Mouse (Mus musculus): Measurements from ENCODE around the gene Arsk.

Gene Arsk

DNA sequence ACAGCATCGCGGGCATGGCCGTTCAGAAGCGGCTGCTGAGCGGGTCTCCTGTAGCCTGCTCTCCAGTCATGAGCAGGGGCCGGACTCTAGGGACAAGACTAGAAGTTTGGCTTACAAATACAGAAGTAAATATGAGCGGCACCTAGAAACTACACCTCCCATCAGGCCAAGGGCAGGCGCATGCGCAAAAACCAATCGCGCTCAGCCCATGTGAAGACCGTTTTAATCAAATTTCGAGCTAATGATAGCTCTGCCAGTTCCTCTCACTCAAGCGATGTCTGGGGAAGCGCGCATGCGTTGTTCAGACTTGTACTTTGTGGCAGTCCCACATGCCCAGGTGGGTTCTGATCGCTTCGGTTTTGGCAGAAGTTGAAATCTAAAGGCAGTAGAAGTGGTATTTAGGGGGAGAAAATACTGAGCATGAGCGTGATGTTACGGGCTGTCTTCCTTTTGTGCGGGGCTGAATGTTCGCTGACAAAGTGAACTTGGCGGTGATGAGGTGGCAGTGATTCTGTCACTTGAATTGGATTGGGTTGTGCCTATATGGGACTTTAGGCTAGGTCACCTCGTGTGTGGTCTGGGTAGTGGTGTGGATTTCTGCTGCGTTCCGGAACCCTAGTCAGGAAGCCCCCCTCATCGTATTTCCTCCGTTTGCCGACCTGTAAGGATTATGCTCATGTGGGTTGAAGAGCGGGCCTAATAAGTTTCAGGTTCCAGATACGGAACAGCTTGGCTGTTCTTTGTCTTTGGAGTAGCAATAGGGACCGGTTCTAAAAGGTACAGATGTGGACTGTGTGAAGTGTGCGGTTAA, at the start of gene Arsk, which contains the start of gene Ttc37:
Gene Arsk (minus strand): TSS at position 168 of the 811 bp plus-strand sequence.
Gene Ttc37 (plus strand): TSS at position 242 of the 811 bp plus-strand sequence.
- DNase-seq (ENCODE audit: low spot score): peak; percentile 95

- no peak for DNase-seq (ENCODE audit: low spot score)
Measured at GRCm38 (mm10) chr13:76141117-76141808, 42.8 kb upstream of the Arsk start.

DNA sequence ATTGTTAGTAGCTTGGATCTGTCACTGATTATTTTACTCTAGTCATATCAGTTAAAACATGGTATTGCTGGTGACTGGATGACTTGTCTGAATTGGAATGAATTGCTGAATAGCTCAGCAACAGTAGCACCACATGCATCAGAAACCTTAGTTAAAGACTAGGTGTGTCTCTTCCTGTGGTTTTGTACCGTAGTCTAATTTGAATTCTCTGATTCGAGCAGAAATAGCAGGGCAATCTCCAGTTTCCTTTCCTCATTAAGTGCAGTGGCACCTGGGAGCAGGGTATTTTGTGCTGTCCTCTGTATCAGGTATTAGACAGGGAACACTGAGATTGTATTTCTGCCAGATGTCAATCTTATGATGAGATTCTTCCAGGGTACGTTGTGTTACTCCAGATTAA, 40.4 kb upstream of the Arsk start:
- no peak for DNase-seq (ENCODE audit: low spot score)

- DNase-seq (ENCODE audit: low spot score): no peak
Measured at GRCm38 (mm10) chr13:76132415-76132814, 34.0 kb upstream of the Arsk start.

GRCm38 (mm10) chr13:76128799-76129198, 30.3 kb upstream of the Arsk start:
- no peak for DNase-seq (ENCODE audit: low spot score)

- DNase-seq (ENCODE audit: low spot score): no peak
Measured at GRCm38 (mm10) chr13:76109069-76109824, 10.8 kb upstream of the Arsk start.

- no peak for DNase-seq (ENCODE audit: low spot score)
Measured at GRCm38 (mm10) chr13:76101989-76102388, 3.5 kb upstream of the Arsk start.

GRCm38 (mm10) chr13:76098116-76098492, 356 bp downstream of the Arsk start:
- DNase-seq (ENCODE audit: low spot score): peak; percentile 64

DNA sequence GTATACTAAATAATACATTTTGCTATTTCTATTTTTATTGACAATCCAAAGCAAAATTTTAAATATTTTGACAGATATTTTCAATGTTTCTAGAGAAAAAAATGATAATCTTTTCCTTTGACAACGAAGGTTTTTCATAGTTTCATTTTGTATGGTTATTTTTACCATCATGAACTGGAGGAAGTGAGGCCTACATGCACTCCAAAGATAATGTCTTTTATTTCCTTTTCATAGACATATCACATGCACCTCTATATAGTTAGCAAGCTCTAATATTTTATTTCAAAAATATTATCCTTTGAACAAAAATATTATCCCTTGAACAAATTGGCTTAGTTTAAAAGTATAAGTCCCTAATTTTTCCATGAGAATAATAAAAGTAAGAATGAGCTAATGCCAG, 24.1 kb downstream of the Arsk start:
- no peak for DNase-seq (ENCODE audit: low spot score)

- DNase-seq (ENCODE audit: low spot score): no peak
Measured at GRCm38 (mm10) chr13:76064363-76064945, 34.0 kb downstream of the Arsk start.

DNA sequence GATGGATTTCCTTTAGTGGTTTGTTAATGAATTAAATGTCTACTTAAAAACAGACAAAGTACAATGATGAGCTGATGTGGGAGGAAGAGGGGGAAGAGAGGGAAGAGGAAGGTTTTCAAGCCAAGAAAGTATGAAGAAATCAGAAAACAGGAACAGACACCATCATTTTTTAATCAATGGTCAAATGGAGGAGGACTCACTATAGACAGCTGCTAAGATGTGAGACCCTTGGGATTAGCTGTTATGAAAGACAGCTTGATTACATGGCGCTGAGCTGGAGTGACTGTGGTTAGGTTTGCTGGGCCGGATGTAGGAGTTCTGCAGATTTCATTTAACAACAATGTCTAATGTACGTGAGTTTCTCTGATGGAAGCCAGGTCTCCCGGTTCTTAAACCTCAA, 34.9 kb downstream of the Arsk start:
- no peak for DNase-seq (ENCODE audit: low spot score)

DNA sequence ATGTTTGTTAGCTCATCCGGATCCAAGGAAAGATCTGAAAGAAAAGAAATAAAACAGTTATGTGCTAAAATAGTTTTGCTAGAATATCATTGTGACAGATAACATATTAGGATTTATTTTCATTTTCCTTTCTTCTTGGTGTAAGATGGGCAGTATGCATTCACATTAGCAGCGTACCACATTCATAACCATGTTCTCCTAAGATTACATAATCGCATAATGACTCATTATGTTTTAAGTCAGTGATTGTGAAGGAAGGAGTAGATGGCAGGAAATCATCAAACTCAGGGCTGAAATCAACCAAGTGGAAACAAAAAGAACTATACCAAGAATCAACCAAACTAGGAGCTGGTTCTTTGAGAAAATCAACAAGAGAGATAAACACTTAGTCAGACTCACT, 35.9 kb downstream of the Arsk start:
- no peak for DNase-seq (ENCODE audit: low spot score)

DNA sequence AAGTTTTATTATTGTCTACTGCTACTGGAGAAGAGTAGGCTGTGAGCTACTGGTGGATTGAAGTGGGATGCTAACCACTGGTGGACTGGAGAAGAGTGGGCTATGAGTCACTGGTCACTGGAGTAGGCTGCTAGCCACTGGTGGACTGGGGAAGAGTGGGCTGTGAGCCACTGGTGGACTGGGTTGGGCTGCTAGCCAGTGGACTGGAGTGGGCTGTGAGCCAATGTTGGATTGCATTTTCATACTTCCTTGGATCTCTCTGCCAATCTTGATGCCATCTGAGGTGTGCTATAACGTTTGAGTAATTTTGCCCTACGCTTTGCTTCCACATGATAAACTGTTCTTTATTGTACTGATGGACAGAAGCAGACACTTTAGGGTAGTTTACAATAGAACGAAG, 36.3 kb downstream of the Arsk start:
- no peak for DNase-seq (ENCODE audit: low spot score)

GRCm38 (mm10) chr13:76059591-76059990, 38.9 kb downstream of the Arsk start:
- DNase-seq (ENCODE audit: low spot score): no peak

GRCm38 (mm10) chr13:76057267-76058069, 41.0 kb downstream of the Arsk start:
- no peak for DNase-seq (ENCODE audit: low spot score)

GRCm38 (mm10) chr13:76056896-76057266, 41.6 kb downstream of the Arsk start, which contains the start of gene Gpr150:
TSS of gene Gpr150 (minus strand) at chr13:76056996.
- DNase-seq (ENCODE audit: low spot score): no peak

GRCm38 (mm10) chr13:76056261-76056724, 42.2 kb downstream of the Arsk start:
- DNase-seq (ENCODE audit: low spot score): no peak

- DNase-seq (ENCODE audit: low spot score): no peak
Measured at GRCm38 (mm10) chr13:76055391-76056232, 42.8 kb downstream of the Arsk start.

GRCm38 (mm10) chr13:76044971-76045370, 53.5 kb downstream of the Arsk start:
- DNase-seq (ENCODE audit: low spot score): no peak

GRCm38 (mm10) chr13:76042455-76042854, 56.0 kb downstream of the Arsk start:
- DNase-seq (ENCODE audit: low spot score): no peak

Measured in testis, postnatal 14 days (tissue).